Mouse (Mus musculus) limb, embryonic 12.5 days (tissue): ENCODE data around the gene Nfxl1. TPM values are rescaled to one million over a fixed set of nuclear protein-coding genes. Genes with fewer than 3 reads are reported as not detected.

ENCODE experiments used
- ATAC-seq: fragments of 200-750 bp; cut with Nextera tagmentation; 2 replicates; pipeline ENCODE4 v1.8.0; 2017; ENCODE audit warnings: low read depth, moderate TSS enrichment; ENCODE audit not compliant: insufficient number of reproducible peaks, insufficient read depth, low FRiP score, low TSS enrichment
- H3K27ac ChIP-seq: fragments of 300-500 bp; sonication (generic); 2 replicates; pipeline ENCODE4 v1.5.1; 2016; ENCODE audit warnings: mild to moderate bottlenecking, moderate library complexity
- H3K27me3 ChIP-seq: fragments of 300-500 bp; sonication (generic); 2 replicates; pipeline ENCODE4 v1.6.1; 2016; ENCODE audit warnings: mild to moderate bottlenecking, moderate library complexity
- H3K36me3 ChIP-seq: fragments of 300-500 bp; sonication (generic); 2 replicates; pipeline ENCODE4 v1.6.1; 2016; ENCODE audit warnings: mild to moderate bottlenecking, moderate library complexity
- H3K4me1 ChIP-seq: fragments of 300-500 bp; sonication (generic); replicated peaks from 2 replicates; pipeline ENCODE4 v1.6.1; 2016
- H3K4me2 ChIP-seq: fragments of 300-500 bp; sonication (generic); 2 replicates; pipeline ENCODE4 v1.6.1; 2016; ENCODE audit warnings: mild to moderate bottlenecking, moderate library complexity
- H3K4me3 ChIP-seq: fragments of 300-500 bp; sonication (generic); replicated peaks from 2 replicates; pipeline ENCODE4 v1.5.1; 2016; ENCODE audit warnings: mild to moderate bottlenecking
- H3K9ac ChIP-seq: fragments of 300-500 bp; sonication (generic); replicated peaks from 2 replicates; pipeline ENCODE4 v1.6.1; 2016; ENCODE audit warnings: mild to moderate bottlenecking, moderate library complexity
- H3K9me3 ChIP-seq: fragments of 300-500 bp; sonication (generic); 2 replicates; pipeline ENCODE4 v1.6.1; 2016; ENCODE audit warnings: mild to moderate bottlenecking, moderate library complexity
- WGBS: fragments of 180-500 bp; shearing (Covaris S2); methylation state at CpG from one replicate; pipeline ENCODE4 v1.1.7; 2016; 5-methylcytosine and 5-hydroxymethylcytosine counted together
- polyA plus RNA-seq: library from polyadenylated mRNA; unstranded; fragments of >200 nt; fragmentation: Nextera tagmentation; extraction: Ambion mirVana; gene quantifications from 2 replicates; pipeline ENCODE4 v1.2.1, GENCODE M21; 2016

The Nfxl1 gene
- polyA plus RNA-seq, 1 experiment from 2014 or later: 29.0 TPM

DNA sequence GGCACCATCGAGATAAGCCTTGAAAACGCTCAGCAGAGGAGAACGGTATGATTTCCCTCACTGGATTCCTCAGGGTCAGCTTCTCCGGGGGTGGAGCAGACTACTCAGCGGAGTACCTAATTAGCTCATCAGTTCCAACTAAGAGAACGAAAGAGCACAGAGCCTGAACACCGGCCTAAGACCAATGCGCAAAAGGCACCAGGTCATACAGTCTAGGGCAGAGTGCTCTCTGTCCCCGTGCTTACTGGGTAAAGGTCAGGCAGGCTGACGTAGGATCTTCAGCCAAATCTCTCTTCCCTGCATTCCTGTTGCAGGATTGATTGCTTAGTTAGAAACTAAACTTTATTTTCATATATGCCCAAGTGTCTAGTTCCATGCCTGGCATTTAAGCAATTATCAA, 61.2 kb downstream of the Nfxl1 start:
- H3K27me3 ChIP-seq: peaks cover 41% of the 10 kb centered on the region
- H3K4me3 ChIP-seq: no peak overlapping the region
- H3K27ac ChIP-seq: no peak overlapping the region
- 73% methylated on average over 10 of the region's 10 CpGs for WGBS
- H3K4me2 ChIP-seq: no peak overlapping the region
- no peaks in the 10 kb centered on the region for H3K36me3 ChIP-seq
- H3K9ac ChIP-seq: no peak overlapping the region
- ATAC-seq: no peak
- peaks cover 21% of the 10 kb centered on the region for H3K4me1 ChIP-seq
- no peaks in the 10 kb centered on the region for H3K9me3 ChIP-seq

GRCm38 (mm10) chr5:72496756-72497155, 62.7 kb downstream of the Nfxl1 start:
- H3K4me2 ChIP-seq: no peak overlapping the region
- no peak overlapping the region for H3K9ac ChIP-seq
- H3K27me3 ChIP-seq: peaks cover 26% of the 10 kb centered on the region
- WGBS: 76% methylated on average over 4 of the region's 4 CpGs
- no peaks in the 10 kb centered on the region for H3K9me3 ChIP-seq
- no peak for ATAC-seq
- H3K4me1 ChIP-seq: peaks cover 18% of the 10 kb centered on the region
- H3K27ac ChIP-seq: no peak overlapping the region
- H3K36me3 ChIP-seq: no peaks in the 10 kb centered on the region
- H3K4me3 ChIP-seq: no peak overlapping the region

DNA sequence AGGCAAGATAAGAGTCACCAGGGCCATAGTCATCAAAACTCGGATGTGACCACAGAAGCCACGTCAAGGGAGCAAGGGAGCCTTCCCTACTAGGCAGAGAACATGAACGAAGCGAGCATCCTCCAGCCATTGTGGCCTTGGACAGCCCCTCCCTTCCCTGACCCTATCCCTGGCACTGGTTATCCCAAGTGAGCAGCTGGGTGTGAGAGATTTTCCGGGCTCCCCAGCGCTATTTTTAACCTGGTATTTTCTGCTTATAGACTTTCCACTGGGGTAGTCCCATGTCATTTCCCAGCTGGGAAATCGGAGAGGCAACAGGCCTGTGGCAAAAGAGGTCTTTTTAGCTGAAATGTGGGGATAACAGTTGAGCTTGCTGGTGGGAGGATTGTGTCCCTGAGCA, 65.6 kb downstream of the Nfxl1 start:
- 80% methylated on average over 7 of the region's 7 CpGs for WGBS
- ATAC-seq: no peak

GRCm38 (mm10) chr5:72491232-72491631, 68.3 kb downstream of the Nfxl1 start:
- WGBS: 59% methylated on average over 2 of the region's 2 CpGs
- H3K27ac ChIP-seq: no peak overlapping the region
- H3K4me3 ChIP-seq: no peak overlapping the region
- H3K36me3 ChIP-seq: no peaks in the 10 kb centered on the region
- no peak overlapping the region for H3K4me2 ChIP-seq
- no peak overlapping the region for H3K9ac ChIP-seq
- ATAC-seq: no peak
- H3K9me3 ChIP-seq: no peaks in the 10 kb centered on the region
- peaks cover 3% of the 10 kb centered on the region; the same call in 1 of the 2 replicates for H3K4me1 ChIP-seq
- peaks cover 5% of the 10 kb centered on the region for H3K27me3 ChIP-seq

More for the DNA sequence above, 65.6 kb downstream of the Nfxl1 start:
- Histone ChIP-seq H3K27me3 (peaks cover 17% of the 10 kb centered on the region), H3K4me2 (no peak overlapping the region), H3K27ac (no peak overlapping the region), H3K4me1 (peaks cover 14% of the 10 kb centered on the region), H3K9me3 (no peaks in the 10 kb centered on the region), H3K36me3 (no peaks in the 10 kb centered on the region), H3K4me3 (no peak overlapping the region), H3K9ac (no peak overlapping the region)

- no peaks in the 10 kb centered on the region for H3K36me3 ChIP-seq
- ATAC-seq: no peak
- H3K4me1 ChIP-seq: 0 out of 2 replicates have a peak, but pooled peaks cover 3% of the 10 kb centered on the region
- 13% methylated on average over 7 of the region's 7 CpGs for WGBS
- no peak overlapping the region for H3K27ac ChIP-seq
- no peaks in the 10 kb centered on the region for H3K27me3 ChIP-seq
- no peaks in the 10 kb centered on the region for H3K9me3 ChIP-seq
- no peak overlapping the region for H3K9ac ChIP-seq
- H3K4me3 ChIP-seq: no peak overlapping the region
- no peak overlapping the region for H3K4me2 ChIP-seq
Observed at GRCm38 (mm10) chr5:72480456-72480855, 79.0 kb downstream of the Nfxl1 start.

DNA sequence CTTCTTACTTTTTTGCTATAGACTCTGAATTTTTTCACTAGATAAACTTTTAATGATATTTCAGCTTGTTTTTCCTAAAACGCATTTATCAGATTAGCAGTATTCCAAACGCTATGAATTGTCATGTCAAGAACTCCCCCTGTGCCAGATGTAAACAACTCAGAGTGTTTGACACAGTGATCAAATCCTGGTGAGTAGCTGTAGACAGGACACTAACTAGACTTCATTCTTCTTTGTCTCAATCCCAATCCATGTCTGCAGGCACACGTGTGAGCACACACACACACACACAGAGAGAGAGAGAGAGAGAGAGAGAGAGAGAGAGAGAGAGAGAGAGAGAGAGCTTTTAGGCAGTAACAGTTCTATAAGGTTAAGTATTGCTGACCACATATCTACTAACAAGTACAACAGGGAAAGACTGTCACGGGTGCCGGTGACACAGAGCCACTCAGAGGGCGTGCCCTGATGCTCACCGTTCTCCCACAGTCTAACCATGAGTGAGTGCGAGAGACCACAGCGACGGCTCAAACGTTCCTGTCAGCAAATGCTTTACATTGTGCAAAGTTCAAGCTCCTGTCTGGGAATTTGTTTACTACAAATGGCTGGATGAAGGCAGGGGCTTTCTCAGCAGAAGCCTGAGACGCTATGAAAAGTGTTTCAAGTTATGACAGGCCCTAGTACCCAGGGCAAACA, 87.0 kb downstream of the Nfxl1 start:
- H3K9me3 ChIP-seq: no peaks in the 10 kb centered on the region
- H3K4me1 ChIP-seq: no peaks in the 10 kb centered on the region
- H3K36me3 ChIP-seq: no peaks in the 10 kb centered on the region
- no peak overlapping the region for H3K4me2 ChIP-seq
- no peak overlapping the region for H3K9ac ChIP-seq
- ATAC-seq: no peak
- H3K27me3 ChIP-seq: no peaks in the 10 kb centered on the region
- H3K27ac ChIP-seq: no peak overlapping the region
- 77% methylated on average over 12 of the region's 12 CpGs for WGBS
- no peak overlapping the region for H3K4me3 ChIP-seq

DNA sequence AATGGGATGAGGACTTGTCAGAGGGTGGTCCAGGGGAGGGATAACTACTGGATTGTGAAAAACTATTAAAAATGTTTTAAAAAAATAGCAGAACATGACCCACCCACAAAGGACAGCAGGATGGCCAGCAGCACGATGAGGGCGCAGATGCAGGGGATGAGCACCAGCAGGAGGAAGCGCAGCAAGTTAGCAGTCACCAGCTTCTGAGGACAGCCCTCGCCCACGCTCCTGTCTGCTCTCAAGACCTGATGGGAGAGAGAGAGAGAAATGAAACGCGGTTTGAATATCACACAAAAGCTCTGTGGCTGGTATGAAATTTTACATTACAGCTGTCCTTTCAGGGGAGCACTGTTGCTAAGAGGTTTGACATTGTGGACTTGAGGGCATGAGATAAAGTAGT, 87.7 kb downstream of the Nfxl1 start:
- Histone ChIP-seq H3K9ac (no peak overlapping the region), H3K4me2 (no peak overlapping the region), H3K4me3 (no peak overlapping the region), H3K27me3 (no peaks in the 10 kb centered on the region), H3K36me3 (no peaks in the 10 kb centered on the region), H3K4me1 (no peaks in the 10 kb centered on the region), H3K27ac (no peak overlapping the region), H3K9me3 (no peaks in the 10 kb centered on the region)
- ATAC-seq: no peak
- WGBS: 85% methylated on average over 7 of the region's 7 CpGs

- Histone ChIP-seq H3K4me2 (no peak overlapping the region), H3K36me3 (no peaks in the 10 kb centered on the region), H3K4me1 (no peaks in the 10 kb centered on the region), H3K27me3 (no peaks in the 10 kb centered on the region), H3K4me3 (no peak overlapping the region), H3K9me3 (no peaks in the 10 kb centered on the region), H3K27ac (no peak overlapping the region), H3K9ac (no peak overlapping the region)
- no peak for ATAC-seq
- WGBS: 69% methylated on average over 3 of the region's 3 CpGs
Observed at GRCm38 (mm10) chr5:72464932-72465331, 94.6 kb downstream of the Nfxl1 start.

Other genes with a start within 250 kb of the Nfxl1 start
- 2.3 and 3.0 TPM in 2 replicates for gene Corin, start 55.2 kb downstream of the Nfxl1 start, polyA plus RNA-seq
- 0.83 and 1.8 TPM in 2 replicates for gene Zar1, start 21.6 kb upstream of the Nfxl1 start, polyA plus RNA-seq
- gene Gm5868, start 27.9 kb upstream of the Nfxl1 start, polyA plus RNA-seq: 0.40 and 0.74 TPM in 2 replicates
- not detected in 2 replicates for gene Cnga1, start 84.6 kb upstream of the Nfxl1 start, polyA plus RNA-seq
- gene Nipal1, start 88.1 kb upstream of the Nfxl1 start, polyA plus RNA-seq: 0.76 and 0.84 TPM in 2 replicates
- not detected in 2 replicates for gene Txk, start 193.1 kb upstream of the Nfxl1 start, polyA plus RNA-seq